Mouse (Mus musculus) telencephalon, adult 2 months (tissue): ENCODE results near the gene Nat8.
"Not testable (repeated sequence)": the region's sequence is repeated elsewhere in the genome, so short reads cannot be mapped to it uniquely, and the experiment has no call there.

Experiments used
- DNase-seq: peaks from one replicate; pipeline ENCODE4 v3.0.0-alpha.2; 2011; ENCODE audit warnings: low read depth, low spot score

Nat8 gene

GRCm38 (mm10) chr6:85836827-85837226, 4.9 kb upstream of the Nat8 start:
- DNase-seq = not testable (repeated sequence)

- DNase-seq = not testable (repeated sequence)
Observed at GRCm38 (mm10) chr6:85836098-85836497, 4.2 kb upstream of the Nat8 start.

DNA sequence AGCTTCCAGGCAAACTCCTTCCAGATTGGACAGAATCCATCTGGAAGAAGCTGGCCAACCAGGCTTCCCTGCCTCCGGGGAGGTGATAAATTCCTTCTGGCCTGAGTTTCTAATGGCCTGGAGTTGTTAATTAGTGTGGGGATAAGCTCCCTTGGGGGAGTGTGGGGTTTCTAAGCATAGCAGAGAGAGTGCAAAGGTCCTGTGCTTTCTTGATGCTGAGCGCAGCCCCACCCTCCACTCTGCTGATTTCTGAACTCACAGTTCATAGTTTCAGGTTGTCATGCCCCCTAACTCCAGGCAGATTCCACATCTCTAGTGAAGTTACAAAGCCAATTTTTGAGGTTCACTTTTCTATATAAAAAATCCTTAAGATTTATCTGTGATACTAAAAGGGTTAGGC, 3.2 kb upstream of the Nat8 start:
- not testable (repeated sequence) for DNase-seq

DNA sequence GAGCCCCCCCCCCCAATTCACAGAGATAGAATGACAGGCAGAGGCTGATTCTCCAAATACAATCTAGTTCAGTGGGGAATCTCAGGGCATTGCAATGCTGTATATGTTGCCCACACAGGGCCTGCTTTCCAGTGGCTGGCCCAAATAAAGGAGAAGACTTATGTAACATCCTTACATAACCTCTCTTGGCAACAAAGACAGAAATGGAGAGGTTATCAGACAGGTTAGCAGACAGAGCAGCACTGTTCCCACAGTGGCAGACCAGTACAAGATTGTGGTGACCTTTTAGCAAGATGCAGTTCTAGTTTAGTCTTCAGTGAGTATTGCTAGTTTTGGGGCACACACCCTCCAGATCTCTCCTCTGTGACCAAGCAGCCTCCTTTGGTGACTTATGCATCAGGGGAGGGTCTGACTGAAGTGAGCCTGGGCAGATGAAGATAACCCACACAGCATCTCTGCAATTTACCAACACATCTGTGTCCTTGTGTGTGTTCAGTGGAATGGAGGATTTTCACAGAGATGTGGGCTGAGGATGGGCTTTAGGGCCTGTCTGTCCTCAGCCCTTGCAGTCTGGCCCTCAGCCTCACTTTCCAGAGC, 2.7 kb upstream of the Nat8 start:
- DNase-seq = not testable (repeated sequence)

GRCm38 (mm10) chr6:85829462-85829861, 2.4 kb downstream of the Nat8 start:
- DNase-seq = no peak

GRCm38 (mm10) chr6:85825886-85826285, 6.0 kb downstream of the Nat8 start:
- no peak for DNase-seq

- DNase-seq = no peak
Observed at GRCm38 (mm10) chr6:85823382-85824090, 8.3 kb downstream of the Nat8 start.

DNA sequence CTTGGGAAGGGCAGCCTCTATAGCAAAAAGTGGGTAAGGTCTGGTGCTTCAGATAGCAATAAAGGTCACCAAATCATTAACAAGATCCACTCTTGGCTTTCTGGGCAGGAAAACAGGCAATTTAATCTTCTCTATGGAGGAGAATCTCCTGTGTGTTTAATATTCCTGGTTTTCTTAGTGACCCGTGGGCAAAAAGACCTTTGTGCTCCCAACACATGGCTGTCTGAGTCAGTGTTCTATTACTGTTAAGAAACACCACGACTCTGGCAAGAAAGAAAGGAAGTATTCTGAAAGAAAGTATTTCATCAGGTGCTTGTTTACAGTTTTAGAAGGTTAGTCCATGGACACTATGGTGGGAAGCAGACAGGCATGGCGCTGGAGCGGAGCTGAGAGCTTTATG, 9.6 kb downstream of the Nat8 start:
- DNase-seq = no peak

DNA sequence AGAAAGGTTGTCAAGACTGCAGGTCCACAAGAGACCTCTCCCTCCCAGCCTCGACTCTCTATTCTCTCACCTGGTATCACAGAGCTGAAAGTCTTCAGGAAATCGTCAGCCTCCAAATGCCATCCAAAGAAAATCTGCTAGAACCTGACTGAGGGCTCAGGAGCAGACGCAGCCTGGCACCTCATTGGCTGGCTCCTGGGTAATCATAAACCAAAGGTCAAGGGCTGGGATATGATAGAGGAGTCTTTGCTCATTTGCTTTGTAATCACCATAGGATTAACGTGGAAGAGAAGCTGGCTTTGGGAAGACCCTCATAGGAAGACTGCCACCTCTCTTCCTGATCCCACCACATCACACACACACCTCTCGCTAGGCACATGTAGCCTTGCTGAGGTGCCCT, 11.0 kb downstream of the Nat8 start, which contains the start of the genes Nat8f6 and Nat8f5:
Nat8f6 (minus strand) TSS at position 118 of the 400 bp plus-strand sequence.
Nat8f5 (minus strand) TSS at position 136 of the 400 bp plus-strand sequence.
- no peak for DNase-seq

GRCm38 (mm10) chr6:85818338-85818737, 13.5 kb downstream of the Nat8 start:
- DNase-seq = no peak

GRCm38 (mm10) chr6:85813339-85813738, 18.5 kb downstream of the Nat8 start:
- no peak for DNase-seq

GRCm38 (mm10) chr6:85810942-85811537, 20.8 kb downstream of the Nat8 start:
- not testable (repeated sequence) for DNase-seq

DNA sequence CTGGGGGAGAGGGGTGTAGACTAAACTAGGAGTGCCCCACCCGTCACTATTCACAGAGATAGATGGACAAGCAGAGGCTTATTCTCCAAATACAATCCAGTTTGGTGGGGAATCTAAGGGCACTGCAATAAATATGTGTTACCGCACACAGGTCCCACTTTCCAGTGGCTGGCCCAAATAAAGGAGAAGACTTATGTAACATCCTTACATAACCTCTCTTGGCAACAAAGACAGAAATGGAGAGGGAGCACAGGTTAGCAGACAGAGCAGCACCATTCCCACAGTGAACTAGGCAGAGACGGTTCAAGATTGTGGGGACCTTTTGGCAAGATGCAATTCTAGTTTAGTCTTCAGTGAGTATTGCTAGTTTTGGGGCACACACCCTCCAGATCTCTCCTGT, 21.4 kb downstream of the Nat8 start:
- DNase-seq = not testable (repeated sequence)

DNA sequence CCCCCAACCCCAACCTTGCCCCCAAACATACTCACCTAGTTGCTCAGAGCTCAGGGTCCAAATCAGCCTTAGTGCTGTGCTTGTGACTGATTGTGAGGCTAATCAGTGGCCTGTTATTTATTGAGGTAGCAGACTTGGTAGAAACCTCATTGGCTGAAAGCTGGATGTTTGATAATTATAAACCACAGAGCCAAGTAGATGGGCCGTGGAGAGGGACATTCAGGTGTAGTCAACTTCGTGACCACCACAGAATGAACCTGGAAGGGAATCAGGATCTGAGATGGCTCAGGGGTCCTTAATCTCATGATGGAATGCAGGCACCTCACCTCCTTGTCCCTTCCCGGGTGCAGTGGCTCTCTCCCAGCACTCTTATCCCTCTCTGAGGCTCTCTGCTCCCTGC, 22.1 kb downstream of the Nat8 start:
- not testable (repeated sequence) for DNase-seq

GRCm38 (mm10) chr6:85803180-85803579, 28.7 kb downstream of the Nat8 start:
- DNase-seq = not testable (repeated sequence)
